Mouse (Mus musculus) G1E (cell line): Measurements from ENCODE around the gene Sost.

Source experiments
- CTCF ChIP-seq: IDR thresholded peaks from 2 replicates; pipeline ENCODE4 v1.5.1; 2012; ENCODE audit warnings: low read depth, low read length, inconsistent platforms, mixed read lengths
- GATA1 ChIP-seq: IDR thresholded peaks from 2 replicates; pipeline ENCODE4 v1.6.1; 2012; ENCODE audit warnings: borderline replicate concordance, low read length, inconsistent platforms, mixed read lengths
- GATA2 ChIP-seq: IDR thresholded peaks from 2 replicates; pipeline ENCODE4 v1.6.1; 2012; ENCODE audit warnings: low read depth, low read length, inconsistent platforms, borderline replicate concordance
- POLR2AphosphoS5 ChIP-seq: IDR thresholded peaks from 2 replicates; pipeline ENCODE4 v1.6.1; 2012; ENCODE audit warnings: low read depth, low read length, inconsistent platforms; ENCODE audit not compliant: insufficient replicate concordance
- TAL1 ChIP-seq: conservative IDR thresholded peaks from 2 replicates; pipeline ENCODE4 v1.6.1; 2012; ENCODE audit warnings: low read depth, low read length, inconsistent platforms, mixed read lengths

- TF ChIP-seq CTCF (no peak), GATA1 (no peak), POLR2AphosphoS5 (no peak), TAL1 (no peak), GATA2 (no peak)
These were observed 1.5 kb upstream of the Sost start for GRCm38 (mm10) chr11:101968311-101968710.
